Mouse (Mus musculus) midbrain, embryonic 14.5 days (tissue): Measurements from ENCODE around the gene Prkca. TPM values are rescaled to one million over a fixed set of nuclear protein-coding genes. Genes with fewer than 3 reads are reported as not detected.

Source experiments
- ATAC-seq: fragments of 200-750 bp; cut with Nextera tagmentation; 2 replicates; pipeline ENCODE4 v1.8.0; 2017; ENCODE audit warnings: moderate number of reproducible peaks, moderate library complexity; ENCODE audit not compliant: low FRiP score, low TSS enrichment
- DNase-seq: peaks from one replicate; pipeline ENCODE4 v3.0.0-alpha.2; 2015
- H3K27ac ChIP-seq: fragments of 300-500 bp; sonication (generic); replicated peaks from 2 replicates; pipeline ENCODE4 v1.5.1; 2014; ENCODE audit warnings: mild to moderate bottlenecking, low read depth, low read length, moderate library complexity
- H3K27me3 ChIP-seq: fragments of 300-500 bp; sonication (generic); 2 replicates; pipeline ENCODE4 v1.6.1; 2014; ENCODE audit warnings: low read length, control low read depth, mixed read lengths; ENCODE audit not compliant: control insufficient read depth, insufficient read depth
- H3K36me3 ChIP-seq: fragments of 300-500 bp; sonication (generic); 2 replicates; pipeline ENCODE4 v1.6.1; 2014; ENCODE audit warnings: low read length, control low read depth; ENCODE audit not compliant: control insufficient read depth, insufficient read depth
- H3K4me1 ChIP-seq: fragments of 300-500 bp; sonication (generic); 2 replicates; pipeline ENCODE4 v1.6.1; 2014; ENCODE audit warnings: mild to moderate bottlenecking, antibody characterized with exemption, low read length, control low read depth; ENCODE audit not compliant: control insufficient read depth, insufficient read depth
- H3K4me2 ChIP-seq: fragments of 300-500 bp; sonication (generic); 2 replicates; pipeline ENCODE4 v1.6.1; 2014; ENCODE audit warnings: mild to moderate bottlenecking, low read length, moderate library complexity
- H3K4me3 ChIP-seq: fragments of 300-500 bp; sonication (generic); replicated peaks from 2 replicates; pipeline ENCODE4 v1.5.1; 2014; ENCODE audit warnings: low read depth, low read length
- H3K9ac ChIP-seq: fragments of 300-500 bp; sonication (generic); replicated peaks from 2 replicates; pipeline ENCODE4 v1.6.1; 2014; ENCODE audit warnings: mild to moderate bottlenecking, low read length, moderate library complexity
- H3K9me3 ChIP-seq: fragments of 300-500 bp; sonication (generic); 2 replicates; pipeline ENCODE4 v1.6.1; 2016; ENCODE audit warnings: low read length, control low read depth, mixed read lengths; ENCODE audit not compliant: control insufficient read depth
- WGBS: fragments of 180-500 bp; shearing (Covaris S2); extraction: QIAGEN DNeasy Blood & Tissue Kit; methylation state at CpG from one replicate; pipeline ENCODE4 v1.1.7; 2014; 5-methylcytosine and 5-hydroxymethylcytosine counted together
- polyA plus RNA-seq: library from polyadenylated mRNA; unstranded; fragments of >200 nt; fragmentation: Nextera tagmentation; extraction: Ambion mirVana; gene quantifications from 2 replicates; pipeline ENCODE4 v1.2.1, GENCODE M21; 2014

Gene Prkca
- polyA plus RNA-seq, 1 experiment from 2014 or later: 7.6 TPM

DNA sequence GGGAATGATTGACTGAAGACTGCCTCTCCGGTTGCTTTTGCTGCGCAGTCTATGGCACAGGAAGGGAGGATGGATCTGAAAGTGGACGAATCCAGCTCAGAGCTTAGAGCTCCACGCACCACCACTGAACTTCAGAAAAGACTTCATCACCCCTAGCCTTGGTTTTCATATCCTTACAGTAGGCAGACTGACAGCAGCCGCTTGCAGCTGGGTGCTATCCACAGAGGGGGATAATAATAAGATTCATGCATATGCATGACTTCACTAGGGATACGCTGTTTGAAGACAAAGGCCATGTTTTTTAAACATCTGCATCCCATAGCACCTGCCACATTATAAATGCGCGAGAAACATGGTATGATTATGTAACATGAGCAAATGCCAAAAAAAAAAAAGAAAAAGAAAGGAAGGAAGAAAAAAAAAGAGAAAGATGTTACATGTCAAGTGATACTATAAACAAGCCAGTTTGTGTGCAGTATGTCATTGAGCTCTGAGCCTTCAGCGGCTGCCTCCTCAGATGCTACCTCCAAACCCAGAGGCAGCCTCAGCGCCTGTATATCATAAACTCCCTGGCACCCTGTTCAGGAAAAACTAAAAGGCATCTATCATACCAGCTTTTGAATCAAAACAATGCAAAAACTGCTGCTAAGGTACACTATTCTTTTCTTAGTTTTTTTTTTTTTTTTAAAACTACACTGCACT lies 162.6 kb downstream of the Prkca start:
- ATAC-seq: peak; percentile 43; the same call in 1 of the 2 replicates
- H3K9ac ChIP-seq: no peak overlapping the region
- WGBS: 22% methylated on average over 10 of the region's 10 CpGs

DNA sequence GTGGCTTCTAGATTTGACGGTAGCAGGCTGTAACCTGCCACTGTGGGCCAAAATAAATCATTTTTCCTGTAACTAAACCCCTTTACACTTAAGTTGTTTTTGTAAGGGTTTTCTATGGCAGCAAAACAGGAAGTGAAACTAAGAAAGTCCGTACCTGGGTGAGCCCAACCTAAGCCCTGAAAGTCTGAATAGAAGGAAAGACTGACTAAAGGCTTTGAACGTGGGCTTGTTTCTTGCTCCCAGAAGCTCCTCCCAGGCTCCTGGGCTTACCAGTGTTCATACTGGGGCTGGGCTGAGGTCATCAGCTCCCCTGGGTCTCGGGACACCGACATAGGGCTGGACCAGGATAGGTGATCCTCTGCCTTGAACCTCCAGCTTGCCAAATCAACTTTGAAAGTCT lies 164.9 kb downstream of the Prkca start:
- ATAC-seq (no peak), DNase-seq (no peak)
- H3K27me3 ChIP-seq: no peaks in the 10 kb centered on the region
- H3K27ac ChIP-seq: no peak overlapping the region
- H3K4me3 ChIP-seq: no peak overlapping the region
- H3K4me2 ChIP-seq: no peak overlapping the region
- no peaks in the 10 kb centered on the region for H3K36me3 ChIP-seq
- H3K9me3 ChIP-seq: no peaks in the 10 kb centered on the region
- WGBS: 88% methylated on average over 5 of the region's 5 CpGs
- peaks cover 30% of the 10 kb centered on the region for H3K4me1 ChIP-seq
- H3K9ac ChIP-seq: no peak overlapping the region

More for the DNA sequence above, 162.6 kb downstream of the Prkca start:
- Histone ChIP-seq H3K27me3 (no peaks in the 10 kb centered on the region), H3K27ac (peak overlapping the region; percentile 20), H3K36me3 (no peaks in the 10 kb centered on the region), H3K4me1 (peaks cover 30% of the 10 kb centered on the region), H3K9me3 (no peaks in the 10 kb centered on the region), H3K4me2 (peak overlapping the region; percentile 4; the same call in 1 of the 2 replicates), H3K4me3 (no peak overlapping the region)
- peak; percentile 70 for DNase-seq

DNA sequence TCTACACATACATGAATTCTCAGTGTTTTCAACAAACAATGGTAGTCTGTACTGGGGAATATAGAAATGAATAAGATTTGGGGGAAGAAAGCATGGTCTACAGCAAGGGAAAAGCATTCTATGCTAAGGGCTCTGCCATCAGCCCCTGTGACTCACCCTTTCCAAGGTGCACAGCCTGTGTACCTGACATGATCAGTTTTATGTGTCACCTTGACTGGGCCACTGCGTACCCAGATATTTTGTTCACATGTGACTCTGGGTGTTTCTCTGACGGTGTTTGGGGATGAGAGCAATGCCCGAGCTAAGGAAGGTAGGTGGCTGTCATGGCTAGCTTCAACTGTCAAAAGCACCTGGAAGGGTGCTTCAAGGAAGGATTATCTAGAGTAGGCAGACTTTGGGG lies 165.5 kb downstream of the Prkca start:
- H3K36me3 ChIP-seq: no peaks in the 10 kb centered on the region
- DNase-seq (no peak), ATAC-seq (no peak)
- no peak overlapping the region for H3K27ac ChIP-seq
- H3K4me1 ChIP-seq: peaks cover 33% of the 10 kb centered on the region
- H3K9me3 ChIP-seq: no peaks in the 10 kb centered on the region
- no peak overlapping the region for H3K9ac ChIP-seq
- WGBS: 97% methylated on average over 3 of the region's 3 CpGs
- no peaks in the 10 kb centered on the region for H3K27me3 ChIP-seq
- H3K4me3 ChIP-seq: no peak overlapping the region
- no peak overlapping the region for H3K4me2 ChIP-seq

DNA sequence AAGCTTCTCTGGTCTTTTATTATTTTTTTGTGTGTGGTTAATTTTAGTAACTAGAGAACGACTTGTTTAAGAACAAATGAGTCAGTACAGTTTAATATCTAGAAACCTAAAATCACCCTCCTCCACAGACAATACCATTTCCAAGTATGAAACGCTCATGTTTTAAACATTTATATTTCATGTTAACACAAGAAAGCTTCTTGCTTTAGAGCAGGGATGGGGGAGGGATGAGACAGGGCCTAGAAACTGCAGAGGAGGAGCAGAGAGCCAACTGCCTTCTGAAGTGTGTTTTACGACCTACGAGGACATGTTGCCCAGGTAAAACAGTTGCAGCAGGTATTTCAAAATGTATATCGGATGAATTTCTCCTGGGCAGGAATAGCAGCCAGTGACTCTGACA lies 167.0 kb downstream of the Prkca start:
- no peak for ATAC-seq
- 77% methylated on average over 5 of the region's 5 CpGs for WGBS
- no peaks in the 10 kb centered on the region for H3K36me3 ChIP-seq

DNA sequence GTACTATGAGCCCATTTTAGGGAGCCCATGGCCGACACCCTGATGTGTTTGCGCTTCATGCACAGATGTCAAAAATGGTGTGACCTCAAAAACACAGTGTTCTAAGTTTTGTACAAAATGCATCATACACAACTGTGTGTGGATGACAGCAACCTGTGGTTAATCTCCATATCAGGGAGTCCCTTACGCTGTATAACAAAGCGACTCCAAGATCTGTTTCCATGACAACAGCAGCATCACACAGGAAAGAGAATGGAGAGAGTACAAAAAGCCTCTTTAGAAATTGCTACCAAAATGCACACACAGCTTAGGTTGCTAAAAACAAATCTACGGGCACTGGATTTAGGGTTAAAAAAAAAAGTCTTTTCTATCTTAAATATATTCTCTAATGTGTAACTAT lies 171.8 kb downstream of the Prkca start:
- H3K4me1 ChIP-seq: peaks cover 8% of the 10 kb centered on the region; the same call in 1 of the 2 replicates
- no peaks in the 10 kb centered on the region for H3K9me3 ChIP-seq
- H3K36me3 ChIP-seq: no peaks in the 10 kb centered on the region
- H3K27me3 ChIP-seq: no peaks in the 10 kb centered on the region
- no peak overlapping the region for H3K4me2 ChIP-seq
- no peak overlapping the region for H3K9ac ChIP-seq
- DNase-seq (peak; percentile 87), ATAC-seq (peak; percentile 70; the same call in 1 of the 2 replicates)
- no peak overlapping the region for H3K27ac ChIP-seq
- H3K4me3 ChIP-seq: no peak overlapping the region
- 43% methylated on average over 5 of the region's 5 CpGs for WGBS

More for the DNA sequence above, 167.0 kb downstream of the Prkca start:
- no peaks in the 10 kb centered on the region for H3K27me3 ChIP-seq
- no peak overlapping the region for H3K4me3 ChIP-seq
- DNase-seq: no peak
- H3K4me2 ChIP-seq: no peak overlapping the region
- H3K4me1 ChIP-seq: peaks cover 24% of the 10 kb centered on the region
- H3K9ac ChIP-seq: no peak overlapping the region
- H3K27ac ChIP-seq: no peak overlapping the region
- no peaks in the 10 kb centered on the region for H3K9me3 ChIP-seq

DNA sequence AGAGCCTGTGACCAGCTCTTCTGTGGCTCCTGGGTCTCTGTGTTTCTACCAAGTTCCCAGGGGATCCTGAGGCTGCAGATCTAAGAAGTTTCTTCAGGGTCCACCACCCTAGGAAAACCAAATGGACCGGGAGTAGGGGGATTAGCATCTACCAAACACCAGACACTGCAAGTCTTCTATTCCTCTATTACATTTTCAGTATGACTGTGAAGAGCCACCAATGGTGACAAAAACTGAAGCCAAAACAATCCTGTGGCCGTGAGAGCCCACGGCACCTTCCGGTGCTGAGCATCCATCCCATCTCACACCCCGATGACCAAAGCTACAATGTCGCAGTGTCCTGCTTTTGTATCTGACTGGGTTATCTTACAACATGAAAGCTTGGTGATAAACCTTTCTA lies 172.5 kb downstream of the Prkca start:
- ATAC-seq (no peak), DNase-seq (no peak)
- no peak overlapping the region for H3K9ac ChIP-seq
- WGBS: 94% methylated on average over 6 of the region's 6 CpGs
- no peak overlapping the region for H3K4me3 ChIP-seq
- H3K36me3 ChIP-seq: no peaks in the 10 kb centered on the region
- H3K9me3 ChIP-seq: no peaks in the 10 kb centered on the region
- no peaks in the 10 kb centered on the region for H3K27me3 ChIP-seq
- peaks cover 8% of the 10 kb centered on the region; the same call in 1 of the 2 replicates for H3K4me1 ChIP-seq
- no peak overlapping the region for H3K4me2 ChIP-seq
- H3K27ac ChIP-seq: no peak overlapping the region

DNA sequence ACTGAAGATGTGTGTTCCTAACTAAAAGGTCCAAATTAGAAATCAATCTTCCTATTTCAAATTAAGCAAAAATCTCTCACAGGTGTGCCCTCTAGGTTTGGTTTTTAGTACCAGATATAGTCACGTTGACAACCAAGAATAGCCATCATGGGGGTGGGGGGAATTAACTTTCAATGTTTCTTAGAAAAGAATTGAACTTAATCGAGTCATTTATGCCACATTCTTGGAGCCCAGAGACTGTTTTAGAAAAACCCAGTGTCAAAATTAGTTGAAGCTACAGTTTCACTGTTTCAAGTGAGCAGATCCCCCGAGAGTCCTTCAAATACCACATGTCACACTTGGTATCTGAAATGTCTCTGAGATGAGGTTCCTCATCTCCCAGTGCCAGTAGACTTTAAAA lies 173.6 kb downstream of the Prkca start:
- no peak overlapping the region for H3K4me2 ChIP-seq
- H3K4me1 ChIP-seq: peaks cover 8% of the 10 kb centered on the region; the same call in 1 of the 2 replicates
- H3K27ac ChIP-seq: no peak overlapping the region
- no peaks in the 10 kb centered on the region for H3K27me3 ChIP-seq
- ATAC-seq: no peak
- no peak overlapping the region for H3K4me3 ChIP-seq
- 89% methylated on average over 3 of the region's 3 CpGs for WGBS
- no peak for DNase-seq
- no peak overlapping the region for H3K9ac ChIP-seq
- no peaks in the 10 kb centered on the region for H3K36me3 ChIP-seq
- H3K9me3 ChIP-seq: no peaks in the 10 kb centered on the region

DNA sequence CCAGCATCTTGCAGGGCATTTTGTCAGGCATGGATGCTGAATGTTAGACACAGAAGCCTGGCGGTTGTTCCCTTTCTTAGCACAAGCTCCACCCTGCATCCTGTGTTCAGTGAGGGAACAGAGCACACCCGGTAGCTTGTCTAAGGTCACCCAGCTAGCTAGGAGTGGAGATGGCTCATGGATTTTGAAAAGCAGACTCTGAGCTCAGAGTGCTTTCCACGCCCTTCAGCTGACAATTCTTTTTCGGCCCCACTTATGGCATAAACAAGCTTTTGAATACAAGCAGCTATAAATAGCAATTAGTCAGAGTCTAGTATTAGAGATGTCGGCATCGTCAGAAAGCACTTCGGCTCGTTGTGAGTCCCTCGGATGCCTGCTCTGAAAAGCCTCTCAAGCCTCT lies 178.0 kb downstream of the Prkca start:
- peak; percentile 19 for DNase-seq

DNA sequence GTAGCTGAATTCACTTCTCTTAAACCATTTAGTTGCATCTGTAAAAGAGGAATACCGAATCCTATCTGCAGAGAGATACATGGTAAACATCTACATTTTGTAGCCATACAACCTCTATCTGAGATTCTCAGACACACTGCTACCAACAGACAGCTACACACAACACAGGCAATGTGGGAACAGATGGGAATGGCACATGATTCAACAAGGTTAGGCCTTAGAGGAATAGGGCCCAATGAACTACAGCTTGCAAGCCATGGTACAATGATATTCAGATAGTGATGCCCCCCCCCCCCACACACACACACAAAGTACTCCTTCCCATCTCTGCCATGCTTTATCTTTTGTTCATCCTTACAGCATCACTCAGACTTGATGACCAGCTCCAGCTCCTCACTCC lies 181.1 kb downstream of the Prkca start:
- Histone ChIP-seq H3K27me3 (no peaks in the 10 kb centered on the region), H3K36me3 (no peaks in the 10 kb centered on the region), H3K4me3 (no peak overlapping the region), H3K9ac (no peak overlapping the region), H3K4me2 (no peak overlapping the region), H3K4me1 (peaks cover 4% of the 10 kb centered on the region; the same call in 1 of the 2 replicates), H3K27ac (peak overlapping the region; percentile 49; the same call in 1 of the 2 replicates), H3K9me3 (peaks cover 7% of the 10 kb centered on the region; the same call in 1 of the 2 replicates)
- DNase-seq (no peak), ATAC-seq (no peak)
- WGBS: 77% methylated on average over 1 of the region's 1 CpGs

More for the DNA sequence above, 178.0 kb downstream of the Prkca start:
- 63% methylated on average over 9 of the region's 9 CpGs for WGBS
- no peaks in the 10 kb centered on the region for H3K36me3 ChIP-seq
- no peak for ATAC-seq
- no peaks in the 10 kb centered on the region for H3K27me3 ChIP-seq
- no peak overlapping the region for H3K4me2 ChIP-seq
- H3K9ac ChIP-seq: no peak overlapping the region
- H3K4me3 ChIP-seq: no peak overlapping the region
- no peak overlapping the region for H3K27ac ChIP-seq
- no peaks in the 10 kb centered on the region for H3K9me3 ChIP-seq
- peaks cover 4% of the 10 kb centered on the region; the same call in 1 of the 2 replicates for H3K4me1 ChIP-seq
